Mouse (Mus musculus) brain, adult 10 weeks (tissue): Measurements from ENCODE around the gene Ppfibp1. TPM values are rescaled to one million over a fixed set of nuclear protein-coding genes. Genes with fewer than 3 reads are reported as not detected.

Experiments used
- polyA plus RNA-seq: library from polyadenylated mRNA; stranded (reverse); fragments of 350-450 nt; fragmentation: Illumina TruSeq; extraction: RNeasy Lipid Tissue Mini Kit (QIAGEN cat#74804); gene quantifications from one replicate; pipeline ENCODE4 v1.2.3, GENCODE M21; 2015; ENCODE audit warnings: low read depth, low replicate concordance

The Ppfibp1 gene
- 23.6 TPM for polyA plus RNA-seq

GRCm38 (mm10) chr6:146887958-146888659, at the start of gene Ppfibp1:
Ppfibp1 (plus strand) TSS chr6:146888487.

GRCm38 (mm10) chr6:146850050-146850449, 38.2 kb upstream of the Ppfibp1 start, which contains the start of gene Smco2:
Smco2 (plus strand) TSS chr6:146850104.

GRCm38 (mm10) chr6:146954258-146954657, 66.0 kb downstream of the Ppfibp1 start, which contains the start of gene 1700034J05Rik:
1700034J05Rik (minus strand) TSS chr6:146954422.

GRCm38 (mm10) chr6:147032303-147032925, 144.1 kb downstream of the Ppfibp1 start, which contains the start of gene Rep15:
Rep15 (plus strand) TSS chr6:147032584.

GRCm38 (mm10) chr6:147042291-147043290, 154.3 kb downstream of the Ppfibp1 start, which contains the start of gene Mrps35:
Mrps35 (plus strand) TSS chr6:147042764.

Other genes starting within 250 kb of the Ppfibp1 start
- 93.0 TPM for gene Med21, start 245.9 kb upstream of the Ppfibp1 start, polyA plus RNA-seq
- 32.5 TPM for gene Tm7sf3, start 245.7 kb upstream of the Ppfibp1 start, polyA plus RNA-seq
- gene Stk38l, start 163.5 kb upstream of the Ppfibp1 start, polyA plus RNA-seq: 17.6 TPM
- 8.3 TPM for gene Arntl2, start 92.4 kb upstream of the Ppfibp1 start, polyA plus RNA-seq
- gene Smco2, start 38.4 kb upstream of the Ppfibp1 start, polyA plus RNA-seq: not detected
- 0.15 TPM for gene 1700034J05Rik, start 65.9 kb downstream of the Ppfibp1 start, polyA plus RNA-seq
- gene Rep15, start 144.1 kb downstream of the Ppfibp1 start, polyA plus RNA-seq: 1.3 TPM
- 53.9 TPM for gene Mrps35, start 154.3 kb downstream of the Ppfibp1 start, polyA plus RNA-seq
- gene Mansc4, start 198.5 kb downstream of the Ppfibp1 start, polyA plus RNA-seq: 0.57 TPM
- 11.3 TPM for gene Klhl42, start 202.9 kb downstream of the Ppfibp1 start, polyA plus RNA-seq